Mouse (Mus musculus) embryonic fibroblast, embryonic 13.5 days (primary cell): ENCODE measurements at regions not wholly inside any gene's neighbourhood (a gene's known extent, or its start where the extent isn't known, plus 50 kb on each side); places are given as distances from the start of the nearest gene placed in this dataset.

Experiments
- CTCF ChIP-seq: IDR thresholded peaks from 2 replicates; pipeline ENCODE4 v1.5.1; 2011; ENCODE audit warnings: mild to moderate bottlenecking, control low read depth, low read length, moderate library complexity, borderline replicate concordance; ENCODE audit not compliant: insufficient read depth
- POLR2A ChIP-seq: IDR thresholded peaks from 2 replicates; pipeline ENCODE4 v1.6.1; 2011; ENCODE audit warnings: low read depth, mild to moderate bottlenecking, control low read depth, low read length, moderate library complexity

GRCm38 (mm10) chr13:70213017-70213416 lies 410.8 kb downstream of the Med10 start:
- TF ChIP-seq CTCF (no peak), POLR2A (no peak)
